Mouse (Mus musculus) lung, postnatal 0 days (tissue): ENCODE measurements around the gene Lsm3. TPM values are rescaled to one million over a fixed set of nuclear protein-coding genes. Genes with fewer than 3 reads are reported as not detected.
A peak's percentile ranks its signal among the peaks of the same experiment; 100 is the strongest.

ENCODE experiments used
- ATAC-seq: fragments of 200-750 bp; cut with Nextera tagmentation; 2 replicates; pipeline ENCODE4 v1.8.0; 2017; ENCODE audit warnings: moderate library complexity
- DNase-seq: peaks from one replicate; pipeline ENCODE4 v3.0.0-alpha.2; 2016; ENCODE audit warnings: low spot score
- H3K27ac ChIP-seq: fragments of 300-500 bp; sonication (generic); 2 replicates; pipeline ENCODE4 v1.5.1; 2014; ENCODE audit warnings: antibody characterized with exemption, mild to moderate bottlenecking, low read length, mixed read lengths
- H3K27me3 ChIP-seq: fragments of 300-500 bp; sonication (generic); replicated peaks from 2 replicates; pipeline ENCODE4 v1.6.1; 2014; ENCODE audit warnings: low read length, mixed read lengths; ENCODE audit not compliant: insufficient read depth
- H3K36me3 ChIP-seq: fragments of 300-500 bp; sonication (generic); 2 replicates; pipeline ENCODE4 v1.6.1; 2014; ENCODE audit warnings: low read length, mixed read lengths; ENCODE audit not compliant: insufficient read depth
- H3K4me1 ChIP-seq: fragments of 300-500 bp; sonication (generic); 2 replicates; pipeline ENCODE4 v1.6.1; 2014; ENCODE audit warnings: antibody characterized with exemption, low read depth, low read length, mixed read lengths; ENCODE audit not compliant: insufficient read depth
- H3K4me2 ChIP-seq: fragments of 300-500 bp; sonication (generic); replicated peaks from 2 replicates; pipeline ENCODE4 v1.6.1; 2014; ENCODE audit warnings: low read depth, mild to moderate bottlenecking, low read length, moderate library complexity, mixed read lengths
- H3K4me3 ChIP-seq: fragments of 300-500 bp; sonication (generic); 2 replicates; pipeline ENCODE4 v1.5.1; 2014; ENCODE audit warnings: low read depth, low read length
- H3K9ac ChIP-seq: fragments of 300-500 bp; sonication (generic); replicated peaks from 2 replicates; pipeline ENCODE4 v1.6.1; 2014; ENCODE audit warnings: low read depth, mild to moderate bottlenecking
- H3K9me3 ChIP-seq: fragments of 300-500 bp; sonication (generic); 2 replicates; pipeline ENCODE4 v1.6.1; 2016; ENCODE audit warnings: low read length, mixed read lengths
- CTCF ChIP-seq: IDR thresholded peaks from 2 replicates; pipeline ENCODE4 v1.5.1; 2016; ENCODE audit warnings: antibody characterized with exemption, mild to moderate bottlenecking
- EP300 ChIP-seq: IDR thresholded peaks from 2 replicates; pipeline ENCODE4 v1.6.1; 2016; ENCODE audit warnings: antibody characterized with exemption, mild to moderate bottlenecking, control low read depth
- WGBS: fragments of 180-500 bp; shearing (Covaris S2); extraction: QIAGEN DNeasy Blood & Tissue Kit; methylation state at CpG from one replicate; pipeline ENCODE4 v1.1.7; 2014; 5-methylcytosine and 5-hydroxymethylcytosine counted together
- polyA plus RNA-seq: library from polyadenylated mRNA; unstranded; fragments of >200 nt; fragmentation: Nextera tagmentation; extraction: Ambion mirVana; gene quantifications from 2 replicates; pipeline ENCODE4 v1.2.1, GENCODE M21; 2015

Lsm3 gene
- polyA plus RNA-seq, 1 experiment from 2014 or later: 101 TPM

DNA sequence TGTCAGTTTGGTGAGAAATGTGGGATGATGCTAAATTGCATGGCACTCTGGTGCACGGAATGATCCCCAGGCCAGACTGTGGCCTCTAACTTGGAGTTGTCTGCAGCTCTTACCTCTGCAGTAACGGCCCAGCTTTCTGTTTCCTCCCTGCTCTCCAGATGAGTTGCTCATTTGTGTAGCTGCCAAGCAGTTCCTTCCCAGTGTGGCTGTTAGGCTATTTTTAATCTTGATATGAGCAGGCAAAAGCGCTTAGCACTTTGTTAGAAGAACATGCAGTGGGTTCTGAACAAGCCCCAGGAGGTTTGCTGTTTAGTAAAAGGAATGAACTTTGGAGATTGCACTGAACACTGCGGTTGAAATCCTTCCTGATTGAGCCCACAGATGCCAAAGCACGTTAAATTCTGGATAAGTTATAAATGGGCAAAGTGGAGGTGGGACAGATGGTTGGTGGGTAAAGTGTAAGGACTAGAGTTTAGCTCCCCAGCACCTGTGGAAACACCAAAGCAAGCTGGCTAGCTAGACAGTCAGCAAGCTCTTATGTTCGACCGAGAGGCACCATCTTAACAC lies 2.8 kb downstream of the Lsm3 start:
- 86% methylated on average over 7 of the region's 7 CpGs for WGBS
- DNase-seq (no peak), ATAC-seq (no peak)
- Histone ChIP-seq H3K36me3 (peaks cover 26% of the 10 kb centered on the region), H3K4me3 (no peak overlapping the region), H3K4me2 (no peak overlapping the region), H3K27me3 (no peaks in the 10 kb centered on the region), H3K9me3 (no peaks in the 10 kb centered on the region), H3K9ac (no peak overlapping the region), H3K27ac (no peak overlapping the region), H3K4me1 (peaks cover 4% of the 10 kb centered on the region; the same call in 1 of the 2 replicates)
- TF ChIP-seq CTCF (no peak), EP300 (no peak)

DNA sequence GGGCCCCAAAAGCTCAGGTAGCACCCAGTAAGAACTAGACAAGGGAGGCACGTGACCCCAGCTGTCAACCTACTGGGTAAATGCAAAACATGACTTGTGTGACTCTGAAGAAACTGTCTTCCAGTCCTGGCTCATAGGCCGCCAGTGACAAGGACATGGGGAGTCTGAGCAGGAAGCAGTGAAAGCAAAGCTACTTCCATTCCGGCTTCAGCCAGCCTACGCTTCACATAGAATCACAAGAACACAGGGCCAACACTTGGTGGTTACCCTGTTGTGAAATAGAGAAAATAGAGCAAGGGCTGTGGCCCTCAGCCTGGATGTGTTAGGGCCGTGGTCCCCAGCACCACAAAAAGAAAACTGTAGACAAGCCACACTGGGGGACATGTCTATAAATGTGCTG lies 7.1 kb downstream of the Lsm3 start:
- ATAC-seq: no peak
- no peak overlapping the region for H3K9ac ChIP-seq
- H3K27ac ChIP-seq: no peak overlapping the region
- WGBS: 94% methylated on average over 5 of the region's 5 CpGs
- no peak for DNase-seq
- H3K4me3 ChIP-seq: no peak overlapping the region
- TF ChIP-seq CTCF (no peak), EP300 (no peak)
- H3K9me3 ChIP-seq: no peaks in the 10 kb centered on the region
- H3K36me3 ChIP-seq: peaks cover 31% of the 10 kb centered on the region
- no peak overlapping the region for H3K4me2 ChIP-seq
- no peaks in the 10 kb centered on the region for H3K4me1 ChIP-seq
- no peaks in the 10 kb centered on the region for H3K27me3 ChIP-seq

DNA sequence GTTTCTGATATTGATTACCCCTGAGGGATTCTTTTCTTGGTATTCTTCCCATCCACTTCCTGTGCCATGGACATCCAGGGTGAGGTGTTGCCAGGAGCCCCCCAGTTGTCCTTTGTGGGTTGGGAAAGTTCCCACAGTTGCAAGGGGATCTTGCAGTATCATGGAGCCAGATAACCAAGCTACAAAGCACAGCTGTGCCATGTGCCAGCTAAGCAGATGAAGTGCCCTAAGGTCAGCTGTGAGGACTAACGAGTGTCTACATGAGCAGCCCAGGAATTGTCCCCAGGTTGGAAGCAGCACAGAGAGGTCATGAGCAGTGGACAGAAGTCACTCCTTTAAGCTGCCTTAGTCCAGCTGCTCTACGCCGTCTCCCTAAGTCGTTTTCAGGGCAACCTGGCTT lies 9.8 kb downstream of the Lsm3 start:
- WGBS: 83% methylated on average over 4 of the region's 4 CpGs
- no peak for DNase-seq
- Histone ChIP-seq H3K9ac (no peak overlapping the region), H3K36me3 (peaks cover 24% of the 10 kb centered on the region), H3K4me3 (no peak overlapping the region), H3K4me2 (no peak overlapping the region), H3K9me3 (no peaks in the 10 kb centered on the region), H3K27me3 (no peaks in the 10 kb centered on the region), H3K4me1 (no peaks in the 10 kb centered on the region), H3K27ac (no peak overlapping the region)
- no peak for ATAC-seq
- TF ChIP-seq CTCF: no peak
- no peak for TF ChIP-seq EP300

DNA sequence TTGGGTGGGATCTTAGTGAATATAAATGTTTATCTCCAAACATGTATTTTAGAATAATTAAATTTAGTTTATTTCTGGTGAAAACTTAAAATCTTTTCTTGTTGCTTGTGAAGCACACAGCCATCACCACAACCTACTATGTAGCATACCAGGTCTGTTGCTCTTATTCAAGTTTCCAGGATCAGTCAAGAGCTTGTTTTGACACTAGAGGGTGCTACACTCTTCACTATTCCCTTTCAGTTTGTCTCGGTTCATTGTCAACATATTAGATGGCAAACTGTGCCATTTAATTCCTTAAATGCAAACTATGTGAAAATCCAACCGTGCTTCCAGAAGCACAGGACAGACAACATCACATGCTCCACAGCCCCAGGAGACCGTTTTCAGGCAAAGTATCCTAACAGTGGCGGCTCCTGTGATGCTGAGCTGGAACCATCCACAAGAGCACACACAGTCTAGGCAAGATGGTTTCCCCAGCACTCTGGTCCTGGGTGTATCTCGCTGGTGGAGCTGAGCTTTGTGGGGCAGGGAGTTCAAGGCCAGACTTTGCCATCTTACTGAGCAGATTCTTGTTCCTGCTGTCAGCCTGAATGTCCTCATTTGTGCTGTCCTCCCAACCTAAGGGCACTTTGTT lies 11.6 kb downstream of the Lsm3 start:
- 0 out of 2 replicates have a peak, but pooled peaks have one; percentile 44 for ATAC-seq
- Histone ChIP-seq H3K27ac (no peak overlapping the region), H3K4me1 (no peaks in the 10 kb centered on the region), H3K27me3 (no peaks in the 10 kb centered on the region), H3K36me3 (peaks cover 11% of the 10 kb centered on the region), H3K9me3 (no peaks in the 10 kb centered on the region), H3K9ac (no peak overlapping the region), H3K4me2 (no peak overlapping the region), H3K4me3 (no peak overlapping the region)
- TF ChIP-seq CTCF: peak; percentile 78
- TF ChIP-seq EP300: no peak
- peak; percentile 87 for DNase-seq
- WGBS: 47% methylated on average over 5 of the region's 5 CpGs

DNA sequence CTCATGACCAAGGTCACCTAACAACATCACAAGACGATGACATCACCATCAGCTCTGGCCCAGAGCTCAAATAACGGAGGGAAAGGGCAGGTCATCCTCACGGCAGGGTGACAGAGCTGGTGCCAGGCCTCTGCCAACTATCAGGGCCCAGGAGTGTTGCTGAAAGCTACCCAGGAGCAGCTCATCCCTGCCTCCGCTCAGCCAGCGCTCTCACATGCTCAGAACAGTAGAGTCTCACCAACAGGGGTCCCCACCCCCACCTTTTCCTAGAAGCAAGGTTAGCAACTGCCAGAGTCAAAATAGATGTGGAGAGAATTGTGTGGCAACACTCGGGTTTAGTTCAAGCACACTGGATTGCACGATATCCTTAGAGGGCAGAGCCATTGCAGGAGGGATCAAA lies 12.5 kb downstream of the Lsm3 start:
- WGBS: 63% methylated on average over 7 of the region's 7 CpGs
- Histone ChIP-seq H3K4me2 (no peak overlapping the region), H3K27ac (no peak overlapping the region), H3K9me3 (no peaks in the 10 kb centered on the region), H3K9ac (no peak overlapping the region), H3K4me3 (no peak overlapping the region), H3K27me3 (no peaks in the 10 kb centered on the region), H3K36me3 (peaks cover 6% of the 10 kb centered on the region; the same call in 1 of the 2 replicates), H3K4me1 (no peaks in the 10 kb centered on the region)
- ATAC-seq (no peak), DNase-seq (no peak)
- no peak for TF ChIP-seq EP300
- no peak for TF ChIP-seq CTCF

DNA sequence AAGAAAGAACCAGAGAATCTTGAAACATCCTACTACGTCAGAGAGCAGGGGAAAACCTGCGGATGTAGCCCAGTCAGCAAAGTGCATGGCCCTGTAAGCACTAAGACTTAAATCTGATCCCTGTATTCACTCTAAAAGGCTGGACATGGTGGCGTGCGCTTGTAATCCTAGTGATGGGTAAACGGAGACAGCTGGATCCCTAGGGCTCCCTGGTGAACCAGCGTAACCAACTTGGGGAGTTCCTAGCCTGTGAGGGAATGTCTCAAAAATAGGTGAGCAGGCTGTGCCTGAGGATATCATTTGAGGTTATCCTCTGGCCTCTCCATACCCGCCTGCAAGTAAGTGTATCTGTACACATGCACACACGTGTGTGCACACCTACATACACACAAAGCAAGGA lies 14.9 kb downstream of the Lsm3 start:
- Histone ChIP-seq H3K36me3 (no peaks in the 10 kb centered on the region), H3K27ac (no peak overlapping the region), H3K4me1 (no peaks in the 10 kb centered on the region), H3K9me3 (no peaks in the 10 kb centered on the region), H3K9ac (no peak overlapping the region), H3K4me3 (no peak overlapping the region), H3K27me3 (no peaks in the 10 kb centered on the region), H3K4me2 (no peak overlapping the region)
- no peak for DNase-seq
- 91% methylated on average over 8 of the region's 8 CpGs for WGBS
- ATAC-seq: no peak
- no peak for TF ChIP-seq EP300
- TF ChIP-seq CTCF: no peak
